Mouse (Mus musculus) urinary bladder, postnatal 4 days (tissue): ENCODE data around the gene Atp2b4.

Source experiments
- DNase-seq, 2 experiments: peaks; one replicate each; pipeline ENCODE4 v3.0.0; 2021 to 2022; ENCODE audit warnings: low spot score in 2 of 2

Atp2b4 gene

DNA sequence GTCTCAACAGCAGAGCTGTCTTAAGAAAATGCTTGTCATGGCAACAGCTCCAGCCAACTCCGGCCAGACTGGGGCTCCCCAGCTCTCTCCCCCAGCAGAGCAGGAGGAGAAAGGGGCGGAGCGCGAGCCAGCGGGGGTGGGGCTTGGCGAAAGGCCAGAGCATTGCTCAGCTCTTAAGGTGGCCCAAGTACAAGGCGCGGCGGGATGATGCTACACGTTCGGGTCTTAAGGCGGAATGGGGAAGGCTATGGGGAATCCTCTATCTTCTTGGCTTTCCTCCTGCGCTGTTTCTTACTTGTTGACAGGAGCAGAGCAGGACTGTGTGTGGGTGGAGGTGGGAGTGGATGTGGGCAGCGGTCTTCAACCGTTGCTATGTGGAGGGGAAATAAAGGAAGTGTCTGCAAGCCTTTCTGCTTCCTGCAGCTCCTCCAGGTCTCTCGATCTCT lies at the start of gene Atp2b4:
Atp2b4 (minus strand) TSS at position 94 of the 446 bp plus-strand sequence.
- DNase-seq, result peak; percentile 96 to 99

- DNase-seq, result no peak
Observed at GRCm38 (mm10) chr1:133844734-133845133, 43.9 kb upstream of the Atp2b4 start.

DNA sequence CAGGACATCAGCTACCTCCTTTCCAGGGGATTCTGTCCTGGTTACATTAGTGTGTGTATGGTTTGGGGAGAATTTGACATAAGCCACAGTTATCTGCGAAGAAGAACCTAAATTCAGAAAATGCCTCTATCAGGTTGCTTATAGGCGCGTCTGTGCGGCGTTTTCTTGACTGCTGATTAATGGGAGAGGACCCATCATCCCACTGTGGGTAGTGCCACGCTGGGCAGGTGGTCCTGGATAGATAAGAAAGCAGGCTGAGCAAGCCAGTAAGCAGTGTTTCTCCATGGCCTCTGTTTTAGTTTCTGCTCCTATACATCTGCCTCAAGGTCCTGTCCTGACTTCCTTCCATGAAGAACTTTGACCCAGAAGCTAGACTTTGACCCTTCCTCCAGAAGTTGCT lies 43.1 kb upstream of the Atp2b4 start:
- DNase-seq, result no peak

GRCm38 (mm10) chr1:133843370-133843769 lies 42.5 kb upstream of the Atp2b4 start:
- DNase-seq, result no peak

DNA sequence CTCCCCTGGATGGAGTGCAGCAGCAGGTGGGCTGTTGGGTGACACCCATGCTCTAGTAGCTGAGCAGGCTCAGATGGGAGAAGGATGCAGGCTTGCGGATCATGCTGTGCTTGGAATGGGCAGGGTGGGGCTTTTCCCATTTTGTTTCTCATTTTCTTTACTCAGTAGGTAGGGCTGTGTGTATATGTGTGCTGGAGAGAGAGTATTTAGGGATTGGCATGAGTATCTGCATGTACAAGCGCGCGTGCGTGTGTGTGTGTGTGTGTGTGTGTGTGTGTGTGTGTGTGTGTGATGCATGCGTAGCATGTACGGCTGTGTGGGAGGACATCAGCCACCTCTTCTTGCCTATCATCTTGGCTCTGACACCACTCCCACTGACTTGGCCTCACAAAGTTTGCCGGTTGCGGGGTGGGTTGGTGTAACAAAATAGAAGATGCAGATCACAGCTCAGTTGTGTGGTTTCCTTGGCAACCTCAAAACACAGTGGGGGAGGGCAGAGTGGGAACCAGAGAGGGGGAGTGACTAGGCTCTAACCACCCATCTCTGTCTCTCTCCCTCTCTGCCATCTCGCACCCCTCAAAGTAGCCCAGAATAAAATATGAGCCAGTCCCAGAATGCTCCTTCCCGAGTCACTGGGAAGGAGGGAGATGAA lies 41.4 kb upstream of the Atp2b4 start:
- no peak for DNase-seq

GRCm38 (mm10) chr1:133841171-133841926 lies 40.5 kb upstream of the Atp2b4 start:
- DNase-seq, result no peak

DNA sequence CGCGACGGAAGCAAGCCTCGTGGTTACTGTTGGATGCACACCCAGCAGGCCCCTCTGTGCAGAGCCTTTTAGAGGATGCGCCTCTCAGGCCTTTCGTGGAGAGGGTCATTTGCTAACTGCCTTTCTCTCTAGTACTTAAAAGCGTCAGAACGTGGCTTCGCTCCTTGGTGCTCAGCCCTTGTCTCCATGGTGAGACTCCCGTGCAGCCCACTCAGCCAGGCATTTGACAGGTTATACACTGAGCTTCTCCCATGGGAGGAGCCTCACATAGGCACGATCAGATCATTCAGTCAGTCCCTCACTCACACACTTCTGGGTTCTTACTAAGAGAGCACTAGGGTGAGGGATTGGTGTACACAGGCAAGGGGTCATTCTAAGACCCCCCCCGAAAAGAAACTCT lies 39.7 kb upstream of the Atp2b4 start:
- DNase-seq, result no peak

GRCm38 (mm10) chr1:133834309-133834708 lies 33.5 kb upstream of the Atp2b4 start:
- DNase-seq, result peak; percentile 51 to 67

GRCm38 (mm10) chr1:133832781-133833180 lies 31.9 kb upstream of the Atp2b4 start:
- DNase-seq, result no peak

DNA sequence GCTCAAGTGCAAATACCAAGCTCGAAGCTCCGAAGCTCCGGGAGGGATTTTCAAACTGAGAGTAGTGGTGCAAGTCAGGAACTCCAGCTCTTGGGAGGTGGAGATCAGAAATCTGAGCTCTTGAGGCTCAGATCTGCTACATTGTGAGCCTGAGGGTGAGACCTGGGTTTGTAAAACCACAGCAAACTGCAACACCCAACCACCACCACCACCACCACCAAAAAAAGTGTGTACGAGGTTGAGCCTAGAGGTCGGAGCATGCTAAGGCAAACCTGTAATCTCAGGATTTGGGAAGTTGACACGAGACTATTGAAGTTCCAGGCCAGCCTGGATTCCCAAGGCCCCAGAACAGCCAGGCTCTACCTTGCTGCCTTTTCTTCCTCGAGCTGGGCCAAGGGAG lies 25.4 kb upstream of the Atp2b4 start:
- DNase-seq, result no peak

DNA sequence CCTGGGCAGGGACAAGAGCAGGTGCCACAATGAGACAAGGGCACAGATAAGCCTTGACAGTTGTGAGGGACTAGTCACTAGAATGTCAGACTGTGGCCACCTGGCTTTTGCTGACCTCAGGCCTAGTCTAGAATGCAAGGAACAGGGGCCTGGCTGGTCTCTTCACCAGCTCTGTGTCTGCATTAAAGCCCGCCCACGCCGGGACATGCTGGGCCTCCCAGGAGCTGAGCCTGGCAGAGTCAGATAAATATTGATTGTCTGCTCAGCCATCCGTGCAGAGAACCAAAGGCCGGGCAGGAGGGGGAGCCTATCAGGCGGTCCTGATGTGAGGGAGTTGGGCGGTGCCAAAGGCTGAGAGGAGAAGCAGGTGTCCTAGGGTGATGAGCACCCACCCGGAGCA lies 24.7 kb upstream of the Atp2b4 start:
- DNase-seq, result no peak

- no peak for DNase-seq
Observed at GRCm38 (mm10) chr1:133825140-133825539, 24.3 kb upstream of the Atp2b4 start.

DNA sequence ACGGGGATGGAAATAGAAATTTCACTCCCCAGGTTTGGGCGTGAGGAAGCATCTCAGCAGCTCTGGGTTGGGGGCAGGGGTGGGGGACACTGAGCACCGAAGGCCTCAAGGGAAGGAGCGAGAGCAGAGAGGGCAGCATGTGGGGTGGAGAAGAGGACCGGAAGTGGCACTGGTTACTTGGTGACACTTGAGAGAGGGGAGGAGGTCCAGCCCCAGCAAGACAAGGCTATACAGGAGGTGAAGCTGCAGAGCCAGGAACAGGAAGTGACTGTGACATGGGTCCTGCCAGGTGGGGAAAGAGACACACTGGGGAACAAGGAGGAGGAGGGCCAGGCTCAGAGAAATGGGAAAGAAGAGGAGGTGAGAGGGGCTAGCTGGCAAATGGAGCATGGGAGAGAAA lies 20.3 kb upstream of the Atp2b4 start:
- DNase-seq, result no peak

GRCm38 (mm10) chr1:133820100-133820499 lies 19.3 kb upstream of the Atp2b4 start:
- no peak for DNase-seq

DNA sequence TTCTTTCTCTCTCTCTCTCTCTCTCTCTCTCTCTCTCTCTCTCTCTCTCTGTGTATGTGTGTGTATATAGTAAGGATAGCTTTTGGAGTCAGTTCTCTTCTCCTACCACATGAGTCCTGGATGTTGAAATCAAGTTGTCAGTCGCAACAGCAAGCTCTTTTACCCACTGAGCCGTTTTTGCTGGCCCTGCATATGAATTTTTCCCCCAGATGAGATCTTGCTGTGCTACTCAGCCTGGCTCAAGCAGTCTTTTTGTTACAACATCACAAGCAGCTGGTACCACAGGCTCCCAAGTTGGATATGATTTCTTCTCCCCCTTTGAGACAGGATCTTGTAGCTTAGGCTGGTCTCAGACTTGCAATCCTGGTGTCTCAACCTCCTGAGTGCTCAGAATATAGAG lies 17.7 kb upstream of the Atp2b4 start:
- no peak for DNase-seq

GRCm38 (mm10) chr1:133815747-133816491 lies 15.1 kb upstream of the Atp2b4 start:
- DNase-seq, result no peak

DNA sequence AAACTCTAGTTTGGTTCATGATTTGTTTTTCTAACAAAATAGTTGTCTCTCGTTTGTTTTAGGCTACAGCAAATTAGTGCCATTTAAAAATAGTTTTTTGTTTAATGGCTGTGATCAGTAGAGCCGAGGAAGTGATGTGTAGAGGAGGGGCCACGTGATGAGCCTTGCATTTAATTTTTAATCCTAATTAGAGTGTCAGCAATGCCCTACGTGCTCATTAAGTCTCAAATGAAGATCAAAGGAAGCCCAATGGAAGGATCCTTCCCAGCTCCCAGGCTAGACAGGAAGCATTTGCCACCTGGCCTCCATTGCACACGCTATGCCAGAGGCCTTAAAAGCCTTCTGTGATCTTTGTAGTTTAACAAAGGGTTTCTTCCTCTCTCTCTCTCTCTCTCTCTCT lies 8.5 kb upstream of the Atp2b4 start:
- DNase-seq, result no peak

GRCm38 (mm10) chr1:133808020-133808419 lies 7.2 kb upstream of the Atp2b4 start:
- DNase-seq, result no peak

DNA sequence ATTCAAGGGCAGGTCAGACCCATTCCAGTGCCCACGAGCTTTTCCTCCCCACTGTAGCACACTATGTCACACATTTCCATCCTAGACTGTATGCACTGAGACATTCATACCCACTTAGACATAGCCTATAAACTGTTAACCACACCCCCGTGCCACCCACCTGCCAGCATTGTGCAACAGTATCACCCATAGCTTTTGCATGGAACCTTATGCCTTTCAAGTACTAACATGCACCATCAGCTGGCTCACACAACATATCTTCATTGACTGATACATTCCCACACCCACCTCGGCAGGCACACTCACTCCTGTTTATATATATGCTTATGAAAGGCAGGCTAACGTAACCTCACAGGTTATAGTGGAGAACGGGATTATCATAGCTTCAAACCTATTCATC lies 902 bp upstream of the Atp2b4 start:
- no peak for DNase-seq

- DNase-seq, result no peak
Observed at GRCm38 (mm10) chr1:133800512-133800911, 329 bp downstream of the Atp2b4 start.

DNA sequence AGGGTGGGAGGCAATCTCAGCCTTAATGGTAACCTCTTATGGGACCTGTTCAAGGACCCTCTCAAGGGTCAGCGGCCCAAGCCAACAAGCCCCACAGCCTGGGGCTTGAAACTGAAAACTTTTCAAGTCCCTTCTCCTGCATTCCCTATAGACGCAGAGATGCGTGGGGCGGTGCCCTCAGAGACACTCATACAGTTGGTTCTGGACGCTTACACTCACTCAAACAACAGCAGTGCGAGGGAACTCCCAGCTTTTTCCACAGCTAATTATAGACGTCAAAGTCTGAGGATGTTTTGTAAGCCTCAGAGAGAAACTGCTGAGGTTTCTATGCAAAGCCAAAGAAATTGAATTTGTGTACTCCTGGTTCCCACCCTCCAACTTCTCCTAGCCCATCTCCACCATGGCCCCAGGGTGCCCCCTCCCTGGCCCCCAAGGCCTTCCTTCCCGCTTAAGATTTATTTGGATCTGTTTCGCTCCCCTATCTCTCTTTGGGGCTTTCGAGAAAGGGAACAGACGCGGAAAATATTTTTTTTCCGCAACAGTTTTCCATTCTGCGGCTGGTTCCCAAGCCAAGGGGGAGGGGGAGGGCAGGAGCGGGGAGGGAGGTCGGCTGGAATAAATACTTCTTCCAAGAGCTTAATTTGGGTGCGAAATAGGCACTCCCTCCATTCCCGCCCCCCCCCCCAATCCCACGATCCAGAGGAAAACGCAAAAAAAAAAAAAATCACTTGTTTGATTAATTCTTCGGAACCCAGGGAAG lies 975 bp downstream of the Atp2b4 start:
- DNase-seq, result no peak

DNA sequence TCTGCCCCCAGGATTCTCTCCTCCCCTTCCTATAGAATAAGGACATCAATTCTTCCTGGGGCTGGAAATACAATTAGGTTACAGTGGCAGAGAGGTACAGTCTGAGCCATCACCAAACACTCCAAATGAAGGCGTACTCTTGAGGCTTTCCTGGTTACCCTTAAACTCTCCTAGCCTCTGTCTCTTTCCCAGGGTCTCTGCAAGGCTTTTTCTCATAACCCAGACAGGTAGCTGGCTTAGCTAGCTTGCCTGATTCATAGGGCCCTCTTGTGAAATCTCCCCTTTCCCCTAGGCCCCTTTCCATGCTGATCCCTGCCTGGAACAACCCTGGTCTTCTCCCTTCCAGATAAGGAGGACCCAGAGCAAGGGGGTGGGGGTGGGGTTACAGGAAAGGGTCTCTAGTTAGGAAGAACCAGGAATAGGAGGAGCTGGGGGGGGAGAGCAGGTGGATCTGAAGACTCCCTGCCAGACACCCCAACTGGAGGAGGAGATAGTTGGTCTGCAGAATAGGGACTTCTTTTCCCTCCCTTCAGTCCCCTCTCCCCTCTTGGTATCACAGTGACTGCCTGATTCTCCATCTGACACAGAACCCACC lies 1.9 kb downstream of the Atp2b4 start:
- DNase-seq, result no peak
